Mouse (Mus musculus) left cerebral cortex, postnatal 4 days (tissue): ENCODE measurements around the gene Urm1. TPM values are rescaled to one million over a fixed set of nuclear protein-coding genes. Genes with fewer than 3 reads are reported as not detected.
"Not testable (repeated sequence)": the region's sequence is repeated elsewhere in the genome, so short reads cannot be mapped to it uniquely, and the experiment has no call there.

Experiments used
- DNase-seq: peaks from one replicate; pipeline ENCODE4 v3.0.0-alpha.2; 2022
- intact Hi-C: fragments of 180-260 bp; cut with DNase I; formaldehyde crosslinking; loops from one replicate; pipeline ENCODE4 v1.15.1; 2025
- total RNA-seq, 2 experiments: library from RNA; stranded (reverse); gene quantifications; 2 replicates each; pipeline ENCODE4 v1.2.3; 2021

Gene Urm1
- 10 to 100 TPM; 46.1 to 51.1 TPM for total RNA-seq

GRCm38 (mm10) chr2:29820025-29820817 is at the start of gene Urm1:
Urm1 (plus strand) TSS chr2:29820075.
- intact Hi-C loops: no loop called here

GRCm38 (mm10) chr2:29770162-29770561 is 49.7 kb upstream of the Urm1 start:
- DNase-seq: no peak
- intact Hi-C loops: no loop called here

More at GRCm38 (mm10) chr2:29820025-29820817, at the start of gene Urm1:
- DNase-seq: peak; percentile 76

GRCm38 (mm10) chr2:29771611-29772461 is 48.0 kb upstream of the Urm1 start:
- intact Hi-C loops: no loop called here
- DNase-seq: no peak

GRCm38 (mm10) chr2:29773323-29773722 is 46.6 kb upstream of the Urm1 start:
- intact Hi-C loops: no loop called here
- DNase-seq: no peak

GRCm38 (mm10) chr2:29781256-29781655 is 38.6 kb upstream of the Urm1 start:
- intact Hi-C loops, DNase-seq: not testable (repeated sequence)

GRCm38 (mm10) chr2:29784290-29784689 is 35.6 kb upstream of the Urm1 start:
- DNase-seq: no peak
- intact Hi-C loops: no loop called here

- intact Hi-C loops: no loop called here
- peak; percentile 88 for DNase-seq
Observed at GRCm38 (mm10) chr2:29787104-29787917, 32.6 kb upstream of the Urm1 start, which contains the start of gene Coq4. Coq4 (plus strand) TSS chr2:29787493.

- intact Hi-C loops: no loop called here
- peak; percentile 77 for DNase-seq
Observed at GRCm38 (mm10) chr2:29787937-29788681, 31.8 kb upstream of the Urm1 start, which contains the start of gene Trub2. Trub2 (minus strand) TSS chr2:29788502.

- no peak for DNase-seq
- intact Hi-C loops: no loop called here
Observed at GRCm38 (mm10) chr2:29792772-29793487, 26.9 kb upstream of the Urm1 start.

GRCm38 (mm10) chr2:29802075-29802826 is 17.6 kb upstream of the Urm1 start, which contains the start of gene Slc27a4:
Slc27a4 (plus strand) TSS chr2:29802634.
- intact Hi-C loops: no loop called here
- DNase-seq: peak; percentile 98

- no peak for DNase-seq
- intact Hi-C loops: no loop called here
Observed at GRCm38 (mm10) chr2:29802827-29803201, 17.1 kb upstream of the Urm1 start.

GRCm38 (mm10) chr2:29803400-29803831 is 16.5 kb upstream of the Urm1 start:
- intact Hi-C loops: no loop called here

GRCm38 (mm10) chr2:29815678-29816371 is 4.0 kb upstream of the Urm1 start:
- intact Hi-C loops: no loop called here
- no peak for DNase-seq

More at GRCm38 (mm10) chr2:29803400-29803831, 16.5 kb upstream of the Urm1 start:
- no peak for DNase-seq

- peak; percentile 86 for DNase-seq
- intact Hi-C loops: no loop called here
Observed at GRCm38 (mm10) chr2:29817426-29818232, 2.2 kb upstream of the Urm1 start.

GRCm38 (mm10) chr2:29819363-29819762 is 512 bp upstream of the Urm1 start:
- intact Hi-C loops: no loop called here
- DNase-seq: no peak

- DNase-seq: no peak
- intact Hi-C loops: no loop called here
Observed at GRCm38 (mm10) chr2:29826318-29826925, 6.5 kb downstream of the Urm1 start.
